Mouse (Mus musculus): ENCODE data around the gene Sema5b. TPM values are rescaled to one million over a fixed set of nuclear protein-coding genes. Genes with fewer than 3 reads are reported as not detected.
A peak's percentile ranks its signal among the peaks of the same experiment; 100 is the strongest.

Sema5b gene
- polyA plus RNA-seq, 1 experiment from 2014 or later, result 18.1 TPM

- no peaks in the 10 kb centered on the region for H3K9me3 ChIP-seq (ENCODE audit: control insufficient read depth, low read length)
- peaks cover 9% of the 10 kb centered on the region for H3K4me1 ChIP-seq (ENCODE audit: control insufficient read depth, insufficient read depth, low read length)
- H3K4me2 ChIP-seq (ENCODE audit: low read depth, low read length), result no peak overlapping the region
- H3K27ac ChIP-seq (ENCODE audit: low read depth, low read length), result no peak overlapping the region
- no peak overlapping the region for H3K4me3 ChIP-seq (ENCODE audit: low read depth, low read length)
- H3K36me3 ChIP-seq (ENCODE audit: control insufficient read depth, insufficient read depth, low read length), result no peaks in the 10 kb centered on the region
- H3K27me3 ChIP-seq (ENCODE audit: control insufficient read depth, insufficient read depth, low read length), result no peaks in the 10 kb centered on the region
- peak; percentile 32; the same call in 1 of the 2 replicates for ATAC-seq (ENCODE audit: low read depth)
- 58% methylated on average over 16 of the region's 16 CpGs for WGBS
- H3K9ac ChIP-seq (replicated peaks; ENCODE audit: low read depth, low read length), result no peak overlapping the region
Measured at GRCm38 (mm10) chr16:35630470-35631183, 89.7 kb downstream of the Sema5b start.

- Histone ChIP-seq H3K4me2 (ENCODE audit: low read depth, low read length) (no peak overlapping the region), H3K36me3 (ENCODE audit: control insufficient read depth, insufficient read depth, low read length) (no peaks in the 10 kb centered on the region), H3K9me3 (ENCODE audit: control insufficient read depth, low read length) (no peaks in the 10 kb centered on the region), H3K4me3 (ENCODE audit: low read depth, low read length) (no peak overlapping the region), H3K4me1 (ENCODE audit: control insufficient read depth, insufficient read depth, low read length) (peaks cover 9% of the 10 kb centered on the region), H3K27me3 (ENCODE audit: control insufficient read depth, insufficient read depth, low read length) (no peaks in the 10 kb centered on the region), H3K9ac (replicated peaks; ENCODE audit: low read depth, low read length) (no peak overlapping the region), H3K27ac (ENCODE audit: low read depth, low read length) (no peak overlapping the region)
- 26% methylated on average over 2 of the region's 2 CpGs for WGBS
- no peak for ATAC-seq (ENCODE audit: low read depth)
Measured at GRCm38 (mm10) chr16:35633058-35633457, 92.1 kb downstream of the Sema5b start.

GRCm38 (mm10) chr16:35634971-35635370, 94.0 kb downstream of the Sema5b start:
- H3K9ac ChIP-seq (replicated peaks; ENCODE audit: low read depth, low read length), result no peak overlapping the region
- ATAC-seq (ENCODE audit: low read depth), result no peak
- H3K9me3 ChIP-seq (ENCODE audit: control insufficient read depth, low read length), result no peaks in the 10 kb centered on the region
- H3K4me3 ChIP-seq (ENCODE audit: low read depth, low read length), result no peak overlapping the region
- no peak overlapping the region for H3K27ac ChIP-seq (ENCODE audit: low read depth, low read length)
- H3K36me3 ChIP-seq (ENCODE audit: control insufficient read depth, insufficient read depth, low read length), result no peaks in the 10 kb centered on the region
- WGBS, result 57% methylated on average over 4 of the region's 4 CpGs
- peaks cover 9% of the 10 kb centered on the region for H3K4me1 ChIP-seq (ENCODE audit: control insufficient read depth, insufficient read depth, low read length)
- no peak overlapping the region for H3K4me2 ChIP-seq (ENCODE audit: low read depth, low read length)
- no peaks in the 10 kb centered on the region for H3K27me3 ChIP-seq (ENCODE audit: control insufficient read depth, insufficient read depth, low read length)

GRCm38 (mm10) chr16:35639505-35639904, 98.6 kb downstream of the Sema5b start:
- ATAC-seq (ENCODE audit: low read depth), result no peak

GRCm38 (mm10) chr16:35648862-35649261, 107.9 kb downstream of the Sema5b start:
- Histone ChIP-seq H3K4me3 (ENCODE audit: low read depth, low read length) (no peak overlapping the region), H3K4me1 (ENCODE audit: control insufficient read depth, insufficient read depth, low read length) (no peaks in the 10 kb centered on the region), H3K9me3 (ENCODE audit: control insufficient read depth, low read length) (no peaks in the 10 kb centered on the region), H3K9ac (replicated peaks; ENCODE audit: low read depth, low read length) (no peak overlapping the region), H3K27ac (ENCODE audit: low read depth, low read length) (no peak overlapping the region), H3K36me3 (ENCODE audit: control insufficient read depth, insufficient read depth, low read length) (no peaks in the 10 kb centered on the region), H3K27me3 (ENCODE audit: control insufficient read depth, insufficient read depth, low read length) (no peaks in the 10 kb centered on the region), H3K4me2 (ENCODE audit: low read depth, low read length) (no peak overlapping the region)
- WGBS, result 93% methylated on average over 4 of the region's 4 CpGs
- no peak for ATAC-seq (ENCODE audit: low read depth)

More at GRCm38 (mm10) chr16:35639505-35639904, 98.6 kb downstream of the Sema5b start:
- Histone ChIP-seq H3K4me1 (ENCODE audit: control insufficient read depth, insufficient read depth, low read length) (no peaks in the 10 kb centered on the region; the same call in 1 of the 2 replicates), H3K4me3 (ENCODE audit: low read depth, low read length) (no peak overlapping the region), H3K4me2 (ENCODE audit: low read depth, low read length) (no peak overlapping the region), H3K36me3 (ENCODE audit: control insufficient read depth, insufficient read depth, low read length) (no peaks in the 10 kb centered on the region), H3K9me3 (ENCODE audit: control insufficient read depth, low read length) (no peaks in the 10 kb centered on the region), H3K9ac (replicated peaks; ENCODE audit: low read depth, low read length) (no peak overlapping the region), H3K27ac (ENCODE audit: low read depth, low read length) (no peak overlapping the region), H3K27me3 (ENCODE audit: control insufficient read depth, insufficient read depth, low read length) (no peaks in the 10 kb centered on the region)
- WGBS, result 84% methylated on average over 3 of the region's 3 CpGs

- no peaks in the 10 kb centered on the region for H3K9me3 ChIP-seq (ENCODE audit: control insufficient read depth, low read length)
- H3K4me3 ChIP-seq (ENCODE audit: low read depth, low read length), result no peak overlapping the region
- H3K9ac ChIP-seq (replicated peaks; ENCODE audit: low read depth, low read length), result no peak overlapping the region
- no peaks in the 10 kb centered on the region for H3K27me3 ChIP-seq (ENCODE audit: control insufficient read depth, insufficient read depth, low read length)
- no peak for ATAC-seq (ENCODE audit: low read depth)
- H3K36me3 ChIP-seq (ENCODE audit: control insufficient read depth, insufficient read depth, low read length), result peaks cover 5% of the 10 kb centered on the region; the same call in 1 of the 2 replicates
- H3K27ac ChIP-seq (ENCODE audit: low read depth, low read length), result no peak overlapping the region
- no peaks in the 10 kb centered on the region for H3K4me1 ChIP-seq (ENCODE audit: control insufficient read depth, insufficient read depth, low read length)
- WGBS, result 50% methylated on average over 6 of the region's 6 CpGs
- no peak overlapping the region for H3K4me2 ChIP-seq (ENCODE audit: low read depth, low read length)
Measured at GRCm38 (mm10) chr16:35652206-35652605, 111.3 kb downstream of the Sema5b start.

GRCm38 (mm10) chr16:35652706-35653105, 111.8 kb downstream of the Sema5b start:
- peaks cover 5% of the 10 kb centered on the region; the same call in 1 of the 2 replicates for H3K36me3 ChIP-seq (ENCODE audit: control insufficient read depth, insufficient read depth, low read length)
- 93% methylated on average over 3 of the region's 3 CpGs for WGBS
- H3K4me3 ChIP-seq (ENCODE audit: low read depth, low read length), result no peak overlapping the region
- no peaks in the 10 kb centered on the region for H3K27me3 ChIP-seq (ENCODE audit: control insufficient read depth, insufficient read depth, low read length)
- no peaks in the 10 kb centered on the region for H3K4me1 ChIP-seq (ENCODE audit: control insufficient read depth, insufficient read depth, low read length)
- no peak overlapping the region for H3K9ac ChIP-seq (replicated peaks; ENCODE audit: low read depth, low read length)
- ATAC-seq (ENCODE audit: low read depth), result no peak
- H3K27ac ChIP-seq (ENCODE audit: low read depth, low read length), result no peak overlapping the region
- no peaks in the 10 kb centered on the region for H3K9me3 ChIP-seq (ENCODE audit: control insufficient read depth, low read length)
- no peak overlapping the region for H3K4me2 ChIP-seq (ENCODE audit: low read depth, low read length)

GRCm38 (mm10) chr16:35653951-35654350, 113.0 kb downstream of the Sema5b start:
- Histone ChIP-seq H3K4me3 (ENCODE audit: low read depth, low read length) (no peak overlapping the region), H3K27me3 (ENCODE audit: control insufficient read depth, insufficient read depth, low read length) (no peaks in the 10 kb centered on the region), H3K27ac (ENCODE audit: low read depth, low read length) (no peak overlapping the region), H3K36me3 (ENCODE audit: control insufficient read depth, insufficient read depth, low read length) (peaks cover 5% of the 10 kb centered on the region; the same call in 1 of the 2 replicates), H3K9ac (replicated peaks; ENCODE audit: low read depth, low read length) (no peak overlapping the region), H3K9me3 (ENCODE audit: control insufficient read depth, low read length) (no peaks in the 10 kb centered on the region), H3K4me2 (ENCODE audit: low read depth, low read length) (no peak overlapping the region), H3K4me1 (ENCODE audit: control insufficient read depth, insufficient read depth, low read length) (no peaks in the 10 kb centered on the region)
- ATAC-seq (ENCODE audit: low read depth), result no peak
- 91% methylated on average over 5 of the region's 5 CpGs for WGBS

- H3K36me3 ChIP-seq (ENCODE audit: control insufficient read depth, insufficient read depth, low read length), result peaks cover 5% of the 10 kb centered on the region; the same call in 1 of the 2 replicates
- no peak overlapping the region for H3K9ac ChIP-seq (replicated peaks; ENCODE audit: low read depth, low read length)
- 20% methylated on average over 36 of the region's 36 CpGs for WGBS
Measured at GRCm38 (mm10) chr16:35660222-35660621, 119.3 kb downstream of the Sema5b start.

More at GRCm38 (mm10) chr16:35660222-35660621, 119.3 kb downstream of the Sema5b start:
- no peaks in the 10 kb centered on the region for H3K9me3 ChIP-seq (ENCODE audit: control insufficient read depth, low read length)
- H3K4me3 ChIP-seq (ENCODE audit: low read depth, low read length), result peak overlapping the region; percentile 26; the same call in 1 of the 2 replicates
- H3K27ac ChIP-seq (ENCODE audit: low read depth, low read length), result no peak overlapping the region
- no peak for ATAC-seq (ENCODE audit: low read depth)
- 0 out of 2 replicates have a peak, but pooled peaks cover 2% of the 10 kb centered on the region for H3K4me1 ChIP-seq (ENCODE audit: control insufficient read depth, insufficient read depth, low read length)
- H3K27me3 ChIP-seq (ENCODE audit: control insufficient read depth, insufficient read depth, low read length), result no peaks in the 10 kb centered on the region
- peak overlapping the region; percentile 41 for H3K4me2 ChIP-seq (ENCODE audit: low read depth, low read length)
